9 mouse cellular contexts compared by ENCODE assay signal in the genomic region with DNA sequence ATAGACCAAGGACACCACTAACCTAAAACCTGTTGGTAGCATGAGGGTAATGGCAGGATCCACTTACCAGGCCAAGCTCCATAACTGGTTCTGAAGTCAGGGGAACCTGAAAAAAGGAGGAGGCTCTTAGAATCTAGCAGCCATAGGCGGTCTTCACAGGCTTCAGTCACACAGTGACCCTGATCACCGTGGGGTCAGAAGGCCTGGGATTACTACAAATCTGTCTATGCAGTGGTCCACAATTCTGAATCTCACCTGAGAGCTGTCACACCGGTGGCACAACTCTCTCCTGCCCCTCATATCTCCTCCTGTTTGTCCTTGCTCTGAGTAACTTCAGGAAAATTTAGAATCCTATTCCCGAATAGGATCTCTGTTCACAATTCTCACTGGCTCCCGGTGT. TPM values are rescaled to one million over a fixed set of nuclear protein-coding genes. Genes with fewer than 3 reads are reported as not detected.
DNase-seq lines count a peak whose midpoint lies in the region; ATAC-seq and TF ChIP-seq lines count a peak whose summit lies in the region.
"Had no signal": no experiment of that assay in that cellular context is flagged by ENCODE, and none has a peak within 500 bp of the region (broad histone marks: within the 10 kb centered on the region; RNA-seq: fewer than 3 reads in every experiment).

No protein-coding gene starts in this region.

- peak overlapping the region; percentile 64 for H3K4me3 ChIP-seq in heart, embryonic 11.5 days (ENCODE audit: low read depth, low read length)
- H3K4me3 ChIP-seq in E14TG2a.4 (replicated peaks; ENCODE audit: low read length) = peak overlapping the region; percentile 79
- H3K4me3 ChIP-seq in forebrain, embryonic 11.5 days (ENCODE audit: low read depth, low read length) = peak overlapping the region; percentile 40
- H3K4me3 ChIP-seq in liver, embryonic 12.5 days = peak overlapping the region; percentile 62

- peak overlapping the region; percentile 84 for H3K9ac ChIP-seq in heart, embryonic 11.5 days (ENCODE audit: low read depth, low read length)
- peak overlapping the region; percentile 56 for H3K9ac ChIP-seq in forebrain, embryonic 11.5 days (ENCODE audit: low read length)
- peak overlapping the region; percentile 72 for H3K9ac ChIP-seq in liver, embryonic 12.5 days

- H3K27ac ChIP-seq in heart, embryonic 11.5 days (ENCODE audit: low read depth, low read length) = no peak overlapping the region
- no peak overlapping the region for H3K27ac ChIP-seq in forebrain, embryonic 11.5 days (ENCODE audit: low read depth, low read length)
- no peak overlapping the region for H3K27ac ChIP-seq in liver, embryonic 12.5 days

- DNase-seq in heart, postnatal 4 days = no peak
- DNase-seq in forebrain, embryonic 11.5 days (ENCODE audit: low spot score) = no peak
- no peak for DNase-seq in c-Kit-positive CD71-positive TER-119-positive erythroid progenitor cells, embryonic 14.5 days (ENCODE audit: low spot score)
- DNase-seq in gastrocnemius, postnatal 36 days = no peak
- DNase-seq in spleen, postnatal 36 days (ENCODE audit: low spot score in 2 of 2) = no peak

- no peak for ATAC-seq in heart, embryonic 11.5 days (replicated peaks; ENCODE audit: insufficient number of reproducible peaks, low FRiP score, low TSS enrichment)
- ATAC-seq in forebrain, embryonic 11.5 days (replicated peaks; ENCODE audit: low FRiP score) = peak; percentile 2; the same call in 1 of the 2 replicates
- ATAC-seq in liver, embryonic 12.5 days = no peak

- H3K36me3 ChIP-seq in heart, embryonic 11.5 days (ENCODE audit: control insufficient read depth, insufficient read depth, low read length) = peaks cover 6% of the 10 kb centered on the region; the same call in 1 of the 2 replicates
- H3K36me3 ChIP-seq in E14TG2a.4 (ENCODE audit: insufficient read depth, low read length) = peaks cover 5% of the 10 kb centered on the region
- H3K36me3 ChIP-seq in forebrain, embryonic 11.5 days (ENCODE audit: control insufficient read depth, insufficient read depth, low read length) = no peaks in the 10 kb centered on the region; the same call in 1 of the 2 replicates
- H3K36me3 ChIP-seq in liver, embryonic 12.5 days = peaks cover 4% of the 10 kb centered on the region

- WGBS in heart, embryonic 11.5 days (ENCODE audit: insufficient replicate concordance) = 50% methylated on average over 5 of the region's 5 CpGs
- WGBS in forebrain, embryonic 11.5 days = 62% methylated on average over 5 of the region's 5 CpGs
- WGBS in liver, embryonic 12.5 days (ENCODE audit: insufficient replicate concordance) = 56% methylated on average over 5 of the region's 5 CpGs

- 0 out of 2 replicates have a peak, but pooled peaks cover 5% of the 10 kb centered on the region for H3K4me1 ChIP-seq in heart, embryonic 11.5 days (ENCODE audit: control insufficient read depth, insufficient read depth, low read length)
- H3K4me1 ChIP-seq in E14TG2a.4 (replicated peaks; ENCODE audit: low read depth, low read length) = peaks cover 9% of the 10 kb centered on the region
- no peaks in the 10 kb centered on the region for H3K4me1 ChIP-seq in forebrain, embryonic 11.5 days (replicated peaks; ENCODE audit: control insufficient read depth, insufficient read depth, low read length)
- H3K4me1 ChIP-seq in liver, embryonic 12.5 days = peaks cover 13% of the 10 kb centered on the region

- no peak for TF ChIP-seq CTCF in E14TG2a.4 (conservative IDR thresholded peaks at IDR 0.05; ENCODE audit: low read length)

- H3K27me3 ChIP-seq in heart, embryonic 11.5 days (ENCODE audit: control insufficient read depth, insufficient read depth, low read length) = no peaks in the 10 kb centered on the region
- H3K27me3 ChIP-seq in E14TG2a.4 (ENCODE audit: insufficient read depth, low read length) = no peaks in the 10 kb centered on the region
- H3K27me3 ChIP-seq in forebrain, embryonic 11.5 days (ENCODE audit: control insufficient read depth, insufficient read depth, low read length) = no peaks in the 10 kb centered on the region
- H3K27me3 ChIP-seq in liver, embryonic 12.5 days (replicated peaks) = no peaks in the 10 kb centered on the region

- intact Hi-C loops in gastrocnemius, postnatal 36 days (cut with DNase I) = loop anchor here (5.0 kb wide), 1 partner anchor 56 kb away; the partner anchor contains the start of gene Zfp606

- H3K9me3 ChIP-seq in heart, embryonic 11.5 days (replicated peaks; ENCODE audit: control insufficient read depth, low read length) = no peaks in the 10 kb centered on the region
- no peaks in the 10 kb centered on the region for H3K9me3 ChIP-seq in E14TG2a.4 (ENCODE audit: low read length)
- H3K9me3 ChIP-seq in forebrain, embryonic 11.5 days (ENCODE audit: control insufficient read depth, low read length) = no peaks in the 10 kb centered on the region
- H3K9me3 ChIP-seq in liver, embryonic 12.5 days (replicated peaks) = no peaks in the 10 kb centered on the region

- peak overlapping the region; percentile 85 for H3K4me2 ChIP-seq in heart, embryonic 11.5 days
- H3K4me2 ChIP-seq in forebrain, embryonic 11.5 days (ENCODE audit: low read depth, low read length, severe bottlenecking) = peak overlapping the region; percentile 51
- H3K4me2 ChIP-seq in liver, embryonic 12.5 days = peak overlapping the region; percentile 72

RNA-seq across cellular contexts. Expression of gene Zfp551, which starts 0.8 kb away (rescaled TPM):
- polyA plus RNA-seq in heart, embryonic 11.5 days (2014; fragmentation: Nextera tagmentation; extraction: Ambion mirVana) = 2.2 and 3.4 TPM in 2 replicates
- total RNA-seq in heart, postnatal 4 days (2021) = 1 to 10 TPM; 2.6 to 2.7 TPM
- 3.4 and 3.7 TPM in 2 replicates for polyA plus RNA-seq in forebrain, embryonic 11.5 days (2014; fragmentation: Nextera tagmentation; extraction: Ambion mirVana)
- 0.91 and 1.2 TPM in 2 replicates for polyA plus RNA-seq in liver, embryonic 12.5 days (2016; fragmentation: Nextera tagmentation; extraction: Ambion mirVana)
- 1 to 10 TPM; 1.3 to 1.6 TPM for total RNA-seq in gastrocnemius, postnatal 36 days (2021)

RNA-seq across cellular contexts. Expression of gene Vmn1r84, which starts 52.7 kb away (rescaled TPM):
- not detected in 2 replicates for polyA plus RNA-seq in heart, embryonic 11.5 days (2014; fragmentation: Nextera tagmentation; extraction: Ambion mirVana)
- total RNA-seq in heart, postnatal 4 days (2021) = not detected
- not detected in 2 replicates for polyA plus RNA-seq in forebrain, embryonic 11.5 days (2014; fragmentation: Nextera tagmentation; extraction: Ambion mirVana)
- not detected in 2 replicates for polyA plus RNA-seq in liver, embryonic 12.5 days (2016; fragmentation: Nextera tagmentation; extraction: Ambion mirVana)
- total RNA-seq in gastrocnemius, postnatal 36 days (2021) = not detected
- total RNA-seq: left cerebral cortex, postnatal 25 days had no signal

RNA-seq across cellular contexts. Expression of gene Zfp606, which starts 56.4 kb away (rescaled TPM):
- polyA plus RNA-seq in heart, embryonic 11.5 days (2014; fragmentation: Nextera tagmentation; extraction: Ambion mirVana) = 18.6 and 20.7 TPM in 2 replicates
- total RNA-seq in heart, postnatal 4 days (2021) = 10 to 100 TPM; 13.7 to 16.0 TPM
- 47.1 and 49.7 TPM in 2 replicates for polyA plus RNA-seq in forebrain, embryonic 11.5 days (2014; fragmentation: Nextera tagmentation; extraction: Ambion mirVana)
- polyA plus RNA-seq in liver, embryonic 12.5 days (2016; fragmentation: Nextera tagmentation; extraction: Ambion mirVana) = 5.7 and 5.9 TPM in 2 replicates
- total RNA-seq in gastrocnemius, postnatal 36 days (2021) = 1 to 10 TPM; 4.6 to 4.7 TPM
